Mouse (Mus musculus) ES-Bruce4 (cell line): ENCODE data around the gene Pnpo. TPM values are rescaled to one million over a fixed set of nuclear protein-coding genes. Genes with fewer than 3 reads are reported as not detected.

Experiments
- H3K27ac ChIP-seq: 2 replicates; pipeline ENCODE4 v1.5.1; 2012; ENCODE audit warnings: low read length, inconsistent platforms; ENCODE audit not compliant: insufficient read depth
- H3K27me3 ChIP-seq: 2 replicates; pipeline ENCODE4 v1.6.1; 2012; ENCODE audit warnings: mild to moderate bottlenecking, low read length, inconsistent platforms; ENCODE audit not compliant: control insufficient read depth, poor library complexity, insufficient read depth, severe bottlenecking
- H3K36me3 ChIP-seq: 2 replicates; pipeline ENCODE4 v1.6.1; 2012; ENCODE audit warnings: inconsistent platforms, mild to moderate bottlenecking, low read length, moderate library complexity; ENCODE audit not compliant: control insufficient read depth, poor library complexity, insufficient read depth, severe bottlenecking
- H3K4me1 ChIP-seq: one replicate; pipeline ENCODE4 v1.8.1; 2011; ENCODE audit warnings: low read length; ENCODE audit not compliant: control insufficient read depth, insufficient read depth
- H3K4me3 ChIP-seq: 2 replicates; pipeline ENCODE4 v1.5.1; 2011; ENCODE audit warnings: low read depth, mild to moderate bottlenecking, low read length
- H3K9ac ChIP-seq: 2 replicates; pipeline ENCODE4 v1.6.1; 2012; ENCODE audit warnings: low read depth, mild to moderate bottlenecking, inconsistent platforms; ENCODE audit not compliant: poor library complexity, severe bottlenecking
- H3K9me3 ChIP-seq: replicated peaks from 2 replicates; pipeline ENCODE4 v1.6.1; 2012; ENCODE audit warnings: mild to moderate bottlenecking, low read length, inconsistent platforms; ENCODE audit not compliant: control insufficient read depth, poor library complexity, insufficient read depth, severe bottlenecking
- CTCF ChIP-seq: IDR thresholded peaks from one replicate; pipeline ENCODE4 v1.8.1; 2011; ENCODE audit warnings: low read depth, low read length
- EP300 ChIP-seq: IDR thresholded peaks from 2 replicates; pipeline ENCODE4 v1.6.1; 2011; ENCODE audit warnings: low read depth, low read length; ENCODE audit not compliant: insufficient read depth
- POLR2A ChIP-seq: IDR thresholded peaks from one replicate; pipeline ENCODE4 v1.8.1; 2011; ENCODE audit warnings: low read length; ENCODE audit not compliant: insufficient read depth
- polyA plus RNA-seq: library from polyadenylated mRNA; stranded (reverse); fragments of >200 nt; gene quantifications from 2 replicates; pipeline ENCODE4 v1.2.4, GENCODE M21; 2011; ENCODE audit warnings: low read depth; ENCODE audit not compliant: missing spikeins, insufficient read depth, insufficient read length

The Pnpo gene
- polyA plus RNA-seq, 1 experiment = 23.6 TPM

- no peaks in the 10 kb centered on the region for H3K27me3 ChIP-seq
Observed at GRCm38 (mm10) chr11:96977606-96978400, 34.0 kb upstream of the Pnpo start.

GRCm38 (mm10) chr11:96976911-96977591 is 33.3 kb upstream of the Pnpo start:
- Histone ChIP-seq H3K9me3 (no peaks in the 10 kb centered on the region), H3K36me3 (no peaks in the 10 kb centered on the region), H3K9ac (peak overlapping the region; percentile 91), H3K27ac (peak overlapping the region; percentile 79), H3K4me1 (peaks cover 2% of the 10 kb centered on the region), H3K27me3 (no peaks in the 10 kb centered on the region), H3K4me3 (peak overlapping the region; percentile 97)
- no peak for TF ChIP-seq POLR2A

More at GRCm38 (mm10) chr11:96977606-96978400, 34.0 kb upstream of the Pnpo start:
- Histone ChIP-seq H3K9me3 (no peaks in the 10 kb centered on the region), H3K4me3 (peak overlapping the region; percentile 80), H3K27ac (peak overlapping the region; percentile 22), H3K36me3 (no peaks in the 10 kb centered on the region), H3K9ac (peak overlapping the region; percentile 91), H3K4me1 (no peaks in the 10 kb centered on the region)
- TF ChIP-seq POLR2A (peak; percentile 22), CTCF (no peak), EP300 (no peak)

- H3K4me1 ChIP-seq = peaks cover 2% of the 10 kb centered on the region
- H3K36me3 ChIP-seq = no peaks in the 10 kb centered on the region
- peak overlapping the region; percentile 91 for H3K9ac ChIP-seq
- TF ChIP-seq CTCF (no peak), EP300 (no peak)
- H3K4me3 ChIP-seq = no peak overlapping the region
- no peaks in the 10 kb centered on the region for H3K9me3 ChIP-seq
- no peaks in the 10 kb centered on the region for H3K27me3 ChIP-seq
- 0 out of 2 replicates have a peak overlapping the region, but pooled peaks have one; percentile 4 for H3K27ac ChIP-seq
Observed at GRCm38 (mm10) chr11:96976379-96976687, 32.5 kb upstream of the Pnpo start.

- H3K9ac ChIP-seq = peak overlapping the region; percentile 91
Observed at GRCm38 (mm10) chr11:96975511-96976378, 32.0 kb upstream of the Pnpo start.

GRCm38 (mm10) chr11:96974813-96975212 is 31.0 kb upstream of the Pnpo start:
- H3K4me1 ChIP-seq = peaks cover 2% of the 10 kb centered on the region
- H3K36me3 ChIP-seq = no peaks in the 10 kb centered on the region
- H3K9me3 ChIP-seq = no peaks in the 10 kb centered on the region
- no peak overlapping the region for H3K4me3 ChIP-seq
- H3K9ac ChIP-seq = no peak overlapping the region
- TF ChIP-seq POLR2A (no peak), EP300 (no peak), CTCF (no peak)
- H3K27me3 ChIP-seq = no peaks in the 10 kb centered on the region
- no peak overlapping the region for H3K27ac ChIP-seq

More at GRCm38 (mm10) chr11:96975511-96976378, 32.0 kb upstream of the Pnpo start:
- H3K36me3 ChIP-seq = no peaks in the 10 kb centered on the region
- H3K4me3 ChIP-seq = no peak overlapping the region
- peak overlapping the region; percentile 4; the same call in 1 of the 2 replicates for H3K27ac ChIP-seq
- peaks cover 2% of the 10 kb centered on the region for H3K4me1 ChIP-seq
- H3K27me3 ChIP-seq = no peaks in the 10 kb centered on the region
- TF ChIP-seq CTCF (no peak), EP300 (no peak), POLR2A (no peak)
- H3K9me3 ChIP-seq = no peaks in the 10 kb centered on the region

GRCm38 (mm10) chr11:96973426-96973964 is 29.7 kb upstream of the Pnpo start:
- Histone ChIP-seq H3K4me3 (no peak overlapping the region), H3K9ac (no peak overlapping the region), H3K4me1 (peaks cover 6% of the 10 kb centered on the region), H3K27me3 (no peaks in the 10 kb centered on the region), H3K27ac (no peak overlapping the region), H3K9me3 (no peaks in the 10 kb centered on the region), H3K36me3 (no peaks in the 10 kb centered on the region)
- TF ChIP-seq CTCF (no peak), POLR2A (no peak), EP300 (no peak)
